Comparison of ENCODE assay signal across 34 mouse cellular contexts in genomic region chr6:96173681-96174080, GRCm38 (mm10). TPM values are rescaled to one million over a fixed set of nuclear protein-coding genes. Genes with fewer than 3 reads are reported as not detected.
"Had no signal": no experiment of that assay in that cellular context is flagged by ENCODE, and none has a peak within 500 bp of the region (broad histone marks: within the 10 kb centered on the region; RNA-seq: fewer than 3 reads in every experiment).

No protein-coding gene starts in this region.

- H3K4me3 ChIP-seq: embryonic facial prominence, embryonic 10.5 days; embryonic facial prominence, embryonic 12.5 days; embryonic facial prominence, embryonic 13.5 days; embryonic facial prominence, embryonic 15.5 days; erythroblast, embryonic 14.5 days; forebrain, embryonic 10.5 days; forebrain, embryonic 12.5 days; forebrain, embryonic 13.5 days; forebrain, embryonic 15.5 days; gastrocnemius, adult 2 months; heart, adult 2 months had no signal

- H3K4me2 ChIP-seq: embryonic facial prominence, embryonic 12.5 days; embryonic facial prominence, embryonic 13.5 days; embryonic facial prominence, embryonic 15.5 days; forebrain, embryonic 12.5 days; forebrain, embryonic 13.5 days; forebrain, embryonic 15.5 days had no signal

- H3K4me1 ChIP-seq: embryonic facial prominence, embryonic 10.5 days; embryonic facial prominence, embryonic 12.5 days; embryonic facial prominence, embryonic 13.5 days; embryonic facial prominence, embryonic 15.5 days; forebrain, embryonic 10.5 days; forebrain, embryonic 12.5 days; forebrain, embryonic 13.5 days; forebrain, embryonic 15.5 days had no signal

- H3K36me3 ChIP-seq: embryonic facial prominence, embryonic 10.5 days; embryonic facial prominence, embryonic 12.5 days; embryonic facial prominence, embryonic 13.5 days; embryonic facial prominence, embryonic 15.5 days; forebrain, embryonic 10.5 days; forebrain, embryonic 12.5 days; forebrain, embryonic 15.5 days had no signal

- ATAC-seq: forebrain, embryonic 13.5 days; forebrain, embryonic 14.5 days; forebrain, embryonic 15.5 days; forebrain, embryonic 16.5 days; forebrain, postnatal 0 days had no signal

- H3K9me3 ChIP-seq: embryonic facial prominence, embryonic 10.5 days; embryonic facial prominence, embryonic 12.5 days; embryonic facial prominence, embryonic 13.5 days; embryonic facial prominence, embryonic 15.5 days; forebrain, embryonic 10.5 days; forebrain, embryonic 12.5 days; forebrain, embryonic 13.5 days; forebrain, embryonic 15.5 days had no signal

- H3K27ac ChIP-seq: embryonic facial prominence, embryonic 10.5 days; embryonic facial prominence, embryonic 12.5 days; embryonic facial prominence, embryonic 13.5 days; embryonic facial prominence, embryonic 15.5 days; forebrain, embryonic 10.5 days; forebrain, embryonic 12.5 days; forebrain, embryonic 13.5 days; forebrain, embryonic 15.5 days; gastrocnemius, adult 2 months; heart, adult 2 months had no signal

- H3K9ac ChIP-seq: embryonic facial prominence, embryonic 12.5 days; embryonic facial prominence, embryonic 13.5 days; embryonic facial prominence, embryonic 15.5 days; forebrain, embryonic 12.5 days; forebrain, embryonic 13.5 days; forebrain, embryonic 15.5 days; forebrain, postnatal 0 days had no signal

- DNase-seq: cerebellum, adult 2 months; cerebellum, adult 8-10 months; cerebellum, adult 9-10 months; cerebellum, adult 9-11 months; cerebellum, postnatal 10 days; cerebellum, postnatal 14 days; cerebellum, postnatal 25 days; cerebellum, postnatal 36 days; embryo, embryonic 11 days; forebrain, postnatal 0 days; gastrocnemius, adult 2 months; gastrocnemius, postnatal 10 days; gastrocnemius, postnatal 14 days; gastrocnemius, postnatal 25 days; gastrocnemius, postnatal 36 days; heart, adult 11 months; heart, adult 18-20 months; heart, adult 2 months had no signal

- H3K27me3 ChIP-seq: embryonic facial prominence, embryonic 12.5 days; embryonic facial prominence, embryonic 13.5 days; embryonic facial prominence, embryonic 15.5 days had no signal

RNA-seq across cellular contexts. Expression of gene 1700123L14Rik, which starts 7.6 kb away (rescaled TPM):
- polyA plus RNA-seq: cortical plate, adult 2 months; embryonic facial prominence, embryonic 10.5 days; embryonic facial prominence, embryonic 11.5 days; embryonic facial prominence, embryonic 12.5 days; embryonic facial prominence, embryonic 13.5 days; embryonic facial prominence, embryonic 14.5 days; embryonic facial prominence, embryonic 15.5 days; erythroblast, embryonic 14.5 days; forebrain, embryonic 10.5 days; forebrain, embryonic 11.5 days; forebrain, embryonic 12.5 days; forebrain, embryonic 13.5 days; forebrain, embryonic 14.5 days; forebrain, embryonic 16.5 days; frontal cortex, adult 2 months had no signal
